Mouse (Mus musculus): ENCODE results near the gene Fancc. TPM values are rescaled to one million over a fixed set of nuclear protein-coding genes. Genes with fewer than 3 reads are reported as not detected.

Fancc gene
- total and polyA plus RNA-seq, 2 experiments from 2014 or later, result 8.0 to 12.2 TPM

DNA sequence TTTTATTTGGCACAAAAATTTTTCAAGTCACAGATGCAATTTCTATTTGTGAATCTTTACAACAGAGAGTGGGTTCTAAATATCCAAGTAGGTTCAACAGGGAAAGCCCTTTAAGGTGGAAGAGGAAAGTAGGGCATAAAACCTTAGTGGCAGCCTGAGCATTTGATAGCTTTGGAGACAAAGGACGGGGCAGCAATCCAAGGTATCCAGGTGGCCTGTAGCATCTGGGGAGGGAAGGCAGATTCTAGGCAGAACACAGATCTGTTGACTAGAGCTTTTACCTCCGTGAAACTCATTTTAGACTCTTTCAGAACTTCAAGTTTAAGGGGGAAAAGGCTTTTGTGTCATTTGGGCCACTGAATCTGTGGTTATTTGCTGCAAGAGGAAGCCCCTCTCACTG is 111.8 kb downstream of the Fancc start:
- ATAC-seq (no peak), DNase-seq (no peak)
- TF ChIP-seq CTCF (IDR thresholded peaks at IDR 0.05; ENCODE audit: low read depth), result no peak
- 87% methylated on average over 2 of the region's 2 CpGs for WGBS
- Histone ChIP-seq H3K4me1 (ENCODE audit: insufficient read depth) (no peaks in the 10 kb centered on the region), H3K9ac (no peak overlapping the region), H3K36me3 (ENCODE audit: insufficient read depth) (no peaks in the 10 kb centered on the region), H3K4me3 (ENCODE audit: low read depth, low read length) (no peak overlapping the region), H3K9me3 (ENCODE audit: low read length) (no peaks in the 10 kb centered on the region), H3K27me3 (ENCODE audit: insufficient read depth, low read length) (no peaks in the 10 kb centered on the region), H3K27ac (ENCODE audit: low read depth, low read length) (no peak overlapping the region), H3K4me2 (ENCODE audit: low read depth) (no peak overlapping the region)

DNA sequence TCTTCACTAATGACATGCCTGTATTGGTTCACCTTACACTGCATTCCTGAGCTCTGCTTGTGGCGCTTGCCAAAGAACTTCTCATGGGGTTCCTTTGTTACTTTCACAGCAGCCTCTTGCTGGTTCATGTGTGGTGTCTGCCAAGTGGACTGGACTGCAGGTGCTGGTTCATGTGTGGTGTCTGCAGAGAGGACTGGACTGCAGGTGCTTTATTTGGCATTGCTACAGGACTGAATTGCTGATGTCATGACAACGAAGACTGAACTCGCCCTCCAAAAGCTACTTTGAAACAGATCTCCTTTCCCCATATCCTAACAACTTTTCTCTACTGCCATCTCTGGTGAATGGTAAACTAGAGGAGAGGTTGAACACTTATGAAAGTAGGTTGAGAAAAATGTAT is 112.3 kb downstream of the Fancc start:
- no peak for TF ChIP-seq CTCF (IDR thresholded peaks at IDR 0.05; ENCODE audit: low read depth)
- H3K9ac ChIP-seq, result no peak overlapping the region
- no peaks in the 10 kb centered on the region for H3K36me3 ChIP-seq (ENCODE audit: insufficient read depth)
- no peak overlapping the region for H3K4me3 ChIP-seq (ENCODE audit: low read depth, low read length)
- no peak overlapping the region for H3K4me2 ChIP-seq (ENCODE audit: low read depth)
- DNase-seq (no peak), ATAC-seq (no peak)
- WGBS, result 82% methylated on average over 3 of the region's 3 CpGs
- no peak overlapping the region for H3K27ac ChIP-seq (ENCODE audit: low read depth, low read length)
- H3K9me3 ChIP-seq (ENCODE audit: low read length), result no peaks in the 10 kb centered on the region
- H3K4me1 ChIP-seq (ENCODE audit: insufficient read depth), result no peaks in the 10 kb centered on the region
- H3K27me3 ChIP-seq (ENCODE audit: insufficient read depth, low read length), result no peaks in the 10 kb centered on the region

DNA sequence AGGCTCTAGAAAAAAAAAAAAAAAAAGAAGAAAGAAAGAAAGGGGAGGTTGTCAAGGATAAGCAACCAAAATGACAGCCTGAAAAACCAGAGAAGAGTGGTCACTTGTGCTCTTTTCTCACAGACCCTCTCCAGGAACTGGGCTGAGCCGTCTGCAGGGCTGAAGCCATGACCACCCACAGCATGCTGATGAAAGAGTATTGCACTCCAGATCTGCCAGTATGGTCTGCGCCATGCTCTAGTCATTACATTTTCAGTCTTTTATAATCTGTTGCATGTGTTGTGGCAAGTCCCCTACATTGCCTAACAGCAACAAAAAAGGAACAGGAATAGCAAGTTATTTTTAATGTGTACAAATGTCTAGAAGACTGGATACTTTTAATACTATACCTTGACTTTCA is 114.9 kb downstream of the Fancc start:
- DNase-seq (no peak), ATAC-seq (no peak)
- Histone ChIP-seq H3K4me2 (ENCODE audit: low read depth) (no peak overlapping the region), H3K4me1 (ENCODE audit: insufficient read depth) (no peaks in the 10 kb centered on the region), H3K9ac (no peak overlapping the region), H3K27ac (ENCODE audit: low read depth, low read length) (no peak overlapping the region), H3K27me3 (ENCODE audit: insufficient read depth, low read length) (no peaks in the 10 kb centered on the region), H3K9me3 (ENCODE audit: low read length) (no peaks in the 10 kb centered on the region), H3K36me3 (ENCODE audit: insufficient read depth) (no peaks in the 10 kb centered on the region), H3K4me3 (ENCODE audit: low read depth, low read length) (no peak overlapping the region)
- no peak for TF ChIP-seq CTCF (IDR thresholded peaks at IDR 0.05; ENCODE audit: low read depth)
- WGBS, result 67% methylated on average over 2 of the region's 2 CpGs

- no peak overlapping the region for H3K27ac ChIP-seq (ENCODE audit: low read depth, low read length)
- H3K4me1 ChIP-seq (ENCODE audit: insufficient read depth), result no peaks in the 10 kb centered on the region
- ATAC-seq (no peak), DNase-seq (no peak)
- 89% methylated on average over 7 of the region's 7 CpGs for WGBS
- H3K4me3 ChIP-seq (ENCODE audit: low read depth, low read length), result no peak overlapping the region
- H3K9ac ChIP-seq, result no peak overlapping the region
- H3K36me3 ChIP-seq (ENCODE audit: insufficient read depth), result no peaks in the 10 kb centered on the region
- H3K4me2 ChIP-seq (ENCODE audit: low read depth), result no peak overlapping the region
- no peak for TF ChIP-seq CTCF (IDR thresholded peaks at IDR 0.05; ENCODE audit: low read depth)
- H3K27me3 ChIP-seq (ENCODE audit: insufficient read depth, low read length), result no peaks in the 10 kb centered on the region
- H3K9me3 ChIP-seq (ENCODE audit: low read length), result no peaks in the 10 kb centered on the region
Measured at GRCm38 (mm10) chr13:63373460-63374166, 123.5 kb downstream of the Fancc start.

DNA sequence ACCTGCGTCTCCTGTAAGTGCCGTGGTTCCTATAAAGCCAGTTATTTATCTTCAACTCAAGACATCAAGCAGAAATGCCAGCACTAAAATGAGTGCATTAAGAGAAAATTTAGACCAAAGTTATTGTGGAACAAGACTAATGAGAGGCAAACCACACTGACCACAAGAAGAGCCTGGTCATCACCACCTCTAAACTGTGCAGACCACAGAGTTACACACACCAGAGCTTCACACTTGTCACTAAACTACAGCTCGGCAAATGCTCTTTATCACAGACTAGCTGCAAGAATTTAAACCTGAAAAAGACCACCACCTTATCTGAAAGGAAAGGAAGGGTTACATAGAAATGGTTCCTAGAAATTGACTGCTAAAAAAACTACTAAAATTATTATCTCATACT is 135.3 kb downstream of the Fancc start:
- TF ChIP-seq CTCF (IDR thresholded peaks at IDR 0.05; ENCODE audit: low read depth), result no peak
- ATAC-seq (no peak), DNase-seq (no peak)
- WGBS, result 92% methylated on average over 3 of the region's 3 CpGs
- H3K4me3 ChIP-seq (ENCODE audit: low read depth, low read length), result no peak overlapping the region
- H3K36me3 ChIP-seq (ENCODE audit: insufficient read depth), result no peaks in the 10 kb centered on the region
- H3K9ac ChIP-seq, result no peak overlapping the region
- H3K27ac ChIP-seq (ENCODE audit: low read depth, low read length), result no peak overlapping the region
- H3K4me2 ChIP-seq (ENCODE audit: low read depth), result no peak overlapping the region
- no peaks in the 10 kb centered on the region for H3K27me3 ChIP-seq (ENCODE audit: insufficient read depth, low read length)
- H3K4me1 ChIP-seq (ENCODE audit: insufficient read depth), result no peaks in the 10 kb centered on the region
- no peaks in the 10 kb centered on the region for H3K9me3 ChIP-seq (ENCODE audit: low read length)

DNA sequence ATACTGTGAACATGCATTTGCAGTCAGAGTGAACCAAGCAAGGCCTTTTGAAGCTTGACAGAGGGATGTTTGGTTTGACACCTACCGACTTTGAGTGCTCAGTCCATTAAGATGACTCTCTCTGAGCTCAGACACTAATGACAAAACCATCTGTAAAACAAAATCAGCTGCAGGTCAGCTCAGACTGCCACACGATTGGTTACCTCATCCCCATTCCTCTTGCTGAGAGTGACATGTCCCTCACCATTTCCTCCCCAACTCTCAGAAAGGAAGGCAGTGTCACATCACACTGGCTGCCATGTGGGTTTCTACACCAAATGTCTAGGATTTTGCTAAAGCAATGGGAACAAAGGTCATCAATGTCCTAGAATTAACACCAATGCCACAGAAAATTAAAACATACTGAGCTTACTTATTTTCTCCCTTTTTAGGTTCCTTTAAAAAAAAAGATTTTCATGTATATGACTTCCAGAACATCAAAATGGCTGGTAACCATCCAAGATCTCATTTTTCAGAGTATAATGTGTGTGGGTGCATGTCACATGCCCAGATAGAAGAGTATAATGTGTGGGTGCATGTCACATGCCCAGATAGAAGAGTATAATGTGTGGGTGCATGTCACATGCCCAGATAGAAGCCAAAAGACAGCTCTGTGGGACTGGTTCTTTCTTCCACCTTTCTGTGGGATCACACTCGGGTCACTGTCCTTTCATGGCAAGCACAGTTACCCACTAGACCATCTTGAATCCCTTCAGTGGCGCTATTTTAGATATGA is 136.8 kb downstream of the Fancc start:
- no peaks in the 10 kb centered on the region for H3K36me3 ChIP-seq (ENCODE audit: insufficient read depth)
- H3K9ac ChIP-seq, result no peak overlapping the region
- no peaks in the 10 kb centered on the region for H3K27me3 ChIP-seq (ENCODE audit: insufficient read depth, low read length)
- no peaks in the 10 kb centered on the region for H3K4me1 ChIP-seq (ENCODE audit: insufficient read depth)
- DNase-seq (no peak), ATAC-seq (no peak)
- H3K4me3 ChIP-seq (ENCODE audit: low read depth, low read length), result no peak overlapping the region
- H3K4me2 ChIP-seq (ENCODE audit: low read depth), result no peak overlapping the region
- no peak for TF ChIP-seq CTCF (IDR thresholded peaks at IDR 0.05; ENCODE audit: low read depth)
- H3K9me3 ChIP-seq (ENCODE audit: low read length), result no peaks in the 10 kb centered on the region
- H3K27ac ChIP-seq (ENCODE audit: low read depth, low read length), result no peak overlapping the region
- WGBS, result 89% methylated on average over 4 of the region's 4 CpGs

GRCm38 (mm10) chr13:63359393-63359792 is 137.7 kb downstream of the Fancc start:
- no peak overlapping the region for H3K4me3 ChIP-seq (ENCODE audit: low read depth, low read length)
- no peaks in the 10 kb centered on the region for H3K4me1 ChIP-seq (ENCODE audit: insufficient read depth)
- no peak overlapping the region for H3K27ac ChIP-seq (ENCODE audit: low read depth, low read length)
- TF ChIP-seq CTCF (IDR thresholded peaks at IDR 0.05; ENCODE audit: low read depth), result no peak
- WGBS, result 89% methylated on average over 4 of the region's 4 CpGs
- no peak overlapping the region for H3K4me2 ChIP-seq (ENCODE audit: low read depth)
- H3K36me3 ChIP-seq (ENCODE audit: insufficient read depth), result no peaks in the 10 kb centered on the region
- H3K27me3 ChIP-seq (ENCODE audit: insufficient read depth, low read length), result no peaks in the 10 kb centered on the region
- no peak overlapping the region for H3K9ac ChIP-seq
- no peaks in the 10 kb centered on the region for H3K9me3 ChIP-seq (ENCODE audit: low read length)
- DNase-seq (no peak), ATAC-seq (no peak)
